In the genomic region with DNA sequence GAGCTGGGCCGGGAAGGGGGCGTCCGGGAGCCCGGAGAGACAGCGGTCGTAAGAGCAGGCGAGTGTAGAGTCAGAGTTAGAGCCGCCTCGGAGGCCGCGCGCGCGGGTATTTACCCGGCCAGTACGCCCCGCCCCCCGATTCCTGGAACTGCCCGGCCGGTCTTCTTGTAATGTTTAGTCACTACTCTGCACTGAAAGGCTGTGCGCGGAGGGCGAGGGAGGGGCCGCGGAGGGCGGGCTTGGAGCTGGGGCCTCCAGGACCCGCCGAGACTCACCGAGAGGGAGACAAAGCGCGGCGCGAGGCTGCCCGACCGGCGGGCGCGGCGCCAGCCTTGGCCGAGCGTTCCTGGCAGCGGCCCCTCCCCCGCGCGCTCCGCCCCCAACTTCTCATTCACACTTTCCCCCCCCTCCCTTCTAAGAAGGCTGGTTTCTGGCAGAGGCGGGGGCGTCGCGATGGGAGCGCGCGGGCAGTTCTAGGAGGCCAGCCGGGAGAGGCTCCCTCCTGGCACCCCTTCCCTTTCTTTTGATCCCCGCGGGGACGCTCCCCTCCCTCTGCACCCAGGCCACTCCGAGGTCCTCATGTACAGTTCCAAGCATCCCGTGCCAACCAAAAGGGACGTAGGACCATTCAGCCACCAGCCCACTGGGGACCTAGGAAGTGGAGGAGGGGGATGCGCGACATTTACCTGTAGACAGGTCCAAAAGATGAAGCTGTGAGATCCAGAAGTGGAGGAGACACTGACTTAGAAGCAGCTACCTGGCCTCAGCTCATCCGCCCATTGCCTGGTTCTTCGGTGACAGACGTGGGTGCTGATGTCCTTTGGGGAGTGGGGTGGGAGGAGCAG, we compare ENCODE assay signal across 7 mouse cellular contexts. TPM values are rescaled to one million over a fixed set of nuclear protein-coding genes. Genes with fewer than 3 reads are reported as not detected.
DNase-seq lines count a peak whose midpoint lies in the region; ATAC-seq lines count a peak whose summit lies in the region.

No protein-coding gene starts in this region.

- H3K27me3 ChIP-seq in embryonic facial prominence, embryonic 10.5 days (replicated peaks; ENCODE audit: low read depth, poor library complexity, severe bottlenecking): peaks cover 78% of the 10 kb centered on the region
- peaks cover 31% of the 10 kb centered on the region for H3K27me3 ChIP-seq in midbrain, embryonic 11.5 days (ENCODE audit: control insufficient read depth, insufficient read depth, low read length)

- peak overlapping the region; percentile 99 for H3K4me2 ChIP-seq in midbrain, embryonic 11.5 days

- ATAC-seq in granulocyte monocyte progenitor cell, adult 5-6 weeks (replicated peaks; ENCODE audit: poor library complexity, severe bottlenecking): peak; percentile 60
- ATAC-seq in midbrain, embryonic 11.5 days (ENCODE audit: low FRiP score): peak; percentile 91

- peak; percentile 98 for DNase-seq in adrenal gland, postnatal 14 days
- peak; percentile 98 for DNase-seq in embryonic facial prominence, embryonic 10.5 days (ENCODE audit: low spot score)
- peak; percentile 98 for DNase-seq in kidney, adult 11 months
- DNase-seq in left cerebral cortex, postnatal 4 days: peak; percentile 98
- peak; percentile 99 for DNase-seq in midbrain, embryonic 11.5 days (ENCODE audit: low spot score, missing footprints)
- peak; percentile 72 for DNase-seq in spleen, adult 12 weeks (ENCODE audit: low spot score)

- peak overlapping the region; percentile 97 for H3K27ac ChIP-seq in embryonic facial prominence, embryonic 10.5 days (replicated peaks)
- peak overlapping the region; percentile 91 for H3K27ac ChIP-seq in midbrain, embryonic 11.5 days (ENCODE audit: low read depth, low read length)

- H3K9ac ChIP-seq in midbrain, embryonic 11.5 days (ENCODE audit: low read length): peak overlapping the region; percentile 91

- under 1% methylated on average over 65 of the region's 65 CpGs for WGBS in embryonic facial prominence, embryonic 10.5 days
- under 1% methylated on average over 39 of the region's 65 CpGs for WGBS in midbrain, embryonic 11.5 days

- no peaks in the 10 kb centered on the region for H3K9me3 ChIP-seq in embryonic facial prominence, embryonic 10.5 days
- H3K9me3 ChIP-seq in midbrain, embryonic 11.5 days (ENCODE audit: control insufficient read depth, low read length): no peaks in the 10 kb centered on the region

- peak overlapping the region; percentile 76 for H3K4me3 ChIP-seq in embryonic facial prominence, embryonic 10.5 days
- peak overlapping the region; percentile 69 for H3K4me3 ChIP-seq in midbrain, embryonic 11.5 days (ENCODE audit: low read depth, low read length)

- intact Hi-C loops in left cerebral cortex, postnatal 4 days (cut with DNase I): no loop called here

- peaks cover 18% of the 10 kb centered on the region for H3K36me3 ChIP-seq in embryonic facial prominence, embryonic 10.5 days (replicated peaks)
- no peaks in the 10 kb centered on the region for H3K36me3 ChIP-seq in midbrain, embryonic 11.5 days (ENCODE audit: control insufficient read depth, insufficient read depth, low read length)

- H3K4me1 ChIP-seq in embryonic facial prominence, embryonic 10.5 days: peaks cover 93% of the 10 kb centered on the region
- peaks cover 64% of the 10 kb centered on the region for H3K4me1 ChIP-seq in midbrain, embryonic 11.5 days (ENCODE audit: control insufficient read depth, insufficient read depth, low read length)

RNA-seq across cellular contexts. Expression of gene Socs3, which starts 0.5 kb away (rescaled TPM):
- 4.8 and 6.5 TPM in 2 replicates for total RNA-seq in adrenal gland, postnatal 14 days (2021)
- polyA plus RNA-seq in embryonic facial prominence, embryonic 10.5 days (2016; fragmentation: Nextera tagmentation; extraction: Ambion mirVana): 13.6 and 16.7 TPM in 2 replicates
- total RNA-seq in granulocyte monocyte progenitor cell, adult 5-6 weeks (2014; fragmentation: Nextera tagmentation): 0.41 TPM in 1 of 2 replicates, not detected in the other
- 2.0 and 2.2 TPM in 2 replicates for total RNA-seq in granulocyte monocyte progenitor cell, adult 5-6 weeks (2017)
- total RNA-seq in left cerebral cortex, postnatal 4 days (2021): 1 to 10 TPM; 3.8 to 4.1 TPM
- polyA plus RNA-seq in midbrain, embryonic 11.5 days (2014; fragmentation: Nextera tagmentation; extraction: Ambion mirVana): 5.5 and 5.9 TPM in 2 replicates

RNA-seq across cellular contexts. Expression of gene Pgs1, which starts 16.8 kb away (rescaled TPM):
- total RNA-seq in adrenal gland, postnatal 14 days (2021): 32.9 and 39.2 TPM in 2 replicates
- polyA plus RNA-seq in embryonic facial prominence, embryonic 10.5 days (2016; fragmentation: Nextera tagmentation; extraction: Ambion mirVana): 43.5 and 44.6 TPM in 2 replicates
- 43.1 and 44.5 TPM in 2 replicates for total RNA-seq in granulocyte monocyte progenitor cell, adult 5-6 weeks (2014; fragmentation: Nextera tagmentation)
- total RNA-seq in granulocyte monocyte progenitor cell, adult 5-6 weeks (2017): 18.8 and 23.3 TPM in 2 replicates
- 10 to 100 TPM; 56.9 to 58.6 TPM for total RNA-seq in left cerebral cortex, postnatal 4 days (2021)
- 40.2 and 42.7 TPM in 2 replicates for polyA plus RNA-seq in midbrain, embryonic 11.5 days (2014; fragmentation: Nextera tagmentation; extraction: Ambion mirVana)

Comparison
In these comparisons a context has a peak if more than half of its experiments do, and no peak if none do; other contexts are left out.
1. Peak in every context shown above with its lines: DNase-seq, ATAC-seq, H3K4me3 ChIP-seq and H3K27ac ChIP-seq.